ENCODE assay signal across 9 mouse cellular contexts in the genomic region with DNA sequence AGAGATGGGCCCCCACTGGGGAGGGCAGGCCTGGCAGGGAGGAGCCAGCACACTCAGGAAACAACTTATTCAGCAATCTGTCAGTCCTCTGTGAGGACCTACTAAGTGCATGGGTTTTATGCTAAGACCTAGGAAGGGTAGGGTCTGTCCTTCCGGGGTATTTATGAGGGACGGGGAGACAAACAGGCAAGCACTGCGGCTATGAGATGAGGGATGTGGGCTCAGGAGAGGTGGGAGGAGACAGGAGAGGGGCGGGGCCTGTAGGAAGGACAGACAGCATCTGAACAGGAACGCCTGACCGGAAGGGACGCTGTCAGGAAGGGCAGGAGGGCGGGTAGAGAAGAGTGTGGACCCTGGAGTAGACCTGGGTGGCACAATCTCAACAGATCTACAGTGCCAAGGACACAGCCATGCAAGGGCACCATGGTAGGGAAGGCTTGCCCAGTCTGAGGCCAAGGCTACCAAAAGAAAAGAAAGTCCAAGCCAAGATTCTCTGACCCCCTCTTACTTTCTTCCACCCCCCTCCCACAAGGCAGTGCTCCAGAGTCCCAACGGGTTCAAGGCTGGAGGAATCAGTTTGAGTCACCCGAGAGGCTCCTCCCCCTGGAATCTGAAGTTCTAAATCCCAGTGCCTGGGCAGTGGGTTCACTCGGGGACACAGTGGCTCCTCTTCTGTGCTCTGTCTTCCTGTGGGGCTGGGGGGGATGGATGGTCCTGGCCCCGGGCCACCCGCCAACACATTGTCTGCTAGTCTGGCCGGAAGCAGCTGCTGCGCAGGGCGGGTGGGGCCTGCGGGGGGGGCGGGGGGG. TPM values are rescaled to one million over a fixed set of nuclear protein-coding genes. Genes with fewer than 3 reads are reported as not detected.
DNase-seq lines count a peak whose midpoint lies in the region; ATAC-seq and TF ChIP-seq lines count a peak whose summit lies in the region.
"Had no signal": no experiment of that assay in that cellular context is flagged by ENCODE, and none has a peak within 500 bp of the region (broad histone marks: within the 10 kb centered on the region; RNA-seq: fewer than 3 reads in every experiment).

No protein-coding gene starts in this region.

- TF ChIP-seq CTCF in thymus, adult 2 months (IDR thresholded peaks at IDR 0.05; ENCODE audit: borderline replicate concordance, control insufficient read depth, extremely low read depth, insufficient read depth, low read length, poor library complexity) = no peak

- DNase-seq in cerebellum, adult 9-11 months = peak; percentile 49
- no peak for DNase-seq in cerebellum, adult 8-10 months
- peak; percentile 41 for DNase-seq in thymus, adult 2 months
- no peak for DNase-seq in thymus, postnatal 0 days (ENCODE audit: low spot score)
- peak; percentile 84 to 93 for DNase-seq in gastrocnemius, postnatal 4 days (ENCODE audit: low spot score in 2 of 2)
- DNase-seq in lung, adult 18-20 months = peak; percentile 81 to 89

- peak; percentile 85 for ATAC-seq in intestine, embryonic 15.5 days
- ATAC-seq in stomach, embryonic 15.5 days (ENCODE audit: insufficient read depth, low FRiP score, low read depth) = peak; percentile 79

- no peaks in the 10 kb centered on the region for H3K27me3 ChIP-seq in thymus, adult 2 months (ENCODE audit: control insufficient read depth, insufficient read depth, low read length)
- no peaks in the 10 kb centered on the region for H3K27me3 ChIP-seq in intestine, embryonic 15.5 days (replicated peaks)
- no peaks in the 10 kb centered on the region for H3K27me3 ChIP-seq in stomach, embryonic 15.5 days (replicated peaks)
- H3K27me3 ChIP-seq: embryonic facial prominence, embryonic 12.5 days had no signal

- WGBS in thymus, adult 2 months = 15% methylated on average over 18 of the region's 18 CpGs
- 13% methylated on average over 18 of the region's 18 CpGs for WGBS in intestine, embryonic 15.5 days
- WGBS in stomach, embryonic 15.5 days = 16% methylated on average over 18 of the region's 18 CpGs

- no peak for TF ChIP-seq POLR2A in thymus, adult 2 months (IDR thresholded peaks at IDR 0.05; ENCODE audit: control insufficient read depth, extremely low read depth, insufficient read depth, low read length, poor library complexity)

- H3K9ac ChIP-seq in intestine, embryonic 15.5 days = no peak overlapping the region
- no peak overlapping the region for H3K9ac ChIP-seq in stomach, embryonic 15.5 days
- H3K9ac ChIP-seq: embryonic facial prominence, embryonic 12.5 days had no signal

- no peak overlapping the region for H3K27ac ChIP-seq in thymus, adult 2 months (ENCODE audit: control insufficient read depth, insufficient read depth, low read length)
- peak overlapping the region; percentile 24 for H3K27ac ChIP-seq in intestine, embryonic 15.5 days
- peak overlapping the region; percentile 42 for H3K27ac ChIP-seq in stomach, embryonic 15.5 days

- H3K4me2 ChIP-seq in intestine, embryonic 15.5 days (replicated peaks) = peak overlapping the region; percentile 36
- peak overlapping the region; percentile 14; the same call in 1 of the 2 replicates for H3K4me2 ChIP-seq in stomach, embryonic 15.5 days
- H3K4me2 ChIP-seq: embryonic facial prominence, embryonic 12.5 days had no signal

- no peaks in the 10 kb centered on the region for H3K36me3 ChIP-seq in thymus, adult 2 months (ENCODE audit: control insufficient read depth, insufficient read depth, low read length)
- H3K36me3 ChIP-seq in intestine, embryonic 15.5 days = no peaks in the 10 kb centered on the region
- H3K36me3 ChIP-seq in stomach, embryonic 15.5 days = no peaks in the 10 kb centered on the region
- H3K36me3 ChIP-seq: embryonic facial prominence, embryonic 12.5 days had no signal

- H3K4me1 ChIP-seq in thymus, adult 2 months (replicated peaks; ENCODE audit: control insufficient read depth, insufficient read depth, low read length) = peaks cover 21% of the 10 kb centered on the region
- peaks cover 17% of the 10 kb centered on the region for H3K4me1 ChIP-seq in intestine, embryonic 15.5 days (replicated peaks)
- peaks cover 19% of the 10 kb centered on the region for H3K4me1 ChIP-seq in stomach, embryonic 15.5 days

- no peaks in the 10 kb centered on the region for H3K9me3 ChIP-seq in intestine, embryonic 15.5 days
- no peaks in the 10 kb centered on the region for H3K9me3 ChIP-seq in stomach, embryonic 15.5 days
- H3K9me3 ChIP-seq: embryonic facial prominence, embryonic 12.5 days had no signal

- no peak overlapping the region; the same call in 1 of the 2 replicates for H3K4me3 ChIP-seq in thymus, adult 2 months (ENCODE audit: control insufficient read depth, insufficient read depth, low read length)
- H3K4me3 ChIP-seq in intestine, embryonic 15.5 days (replicated peaks) = no peak overlapping the region
- no peak overlapping the region for H3K4me3 ChIP-seq in stomach, embryonic 15.5 days (replicated peaks)
- H3K4me3 ChIP-seq: embryonic facial prominence, embryonic 12.5 days had no signal

RNA-seq across cellular contexts. Expression of gene Wnt7b, which starts 17.8 kb away (rescaled TPM):
- 3.4 and 3.8 TPM in 2 replicates for polyA plus RNA-seq in thymus, adult 2 months (2012; rRNA removed)
- polyA plus RNA-seq in thymus, postnatal 0 days (2015; fragmentation: Nextera tagmentation; extraction: Ambion mirVana) = 0.73 and 1.3 TPM in 2 replicates
- under 1 TPM in 1 of 2 experiments, not detected in 1; 0.10 TPM for total RNA-seq in gastrocnemius, postnatal 4 days (2021)
- polyA plus RNA-seq in intestine, embryonic 15.5 days (2015; fragmentation: Nextera tagmentation; extraction: Ambion mirVana) = 1.5 and 1.7 TPM in 2 replicates
- 3.7 and 3.8 TPM in 2 replicates for polyA plus RNA-seq in stomach, embryonic 15.5 days (2015; fragmentation: Nextera tagmentation; extraction: Ambion mirVana)

Comparison
In these comparisons a context has a peak if more than half of its experiments do, and no peak if none do; other contexts are left out.
1. DNase-seq: peak in cerebellum, adult 9-11 months (single experiment), thymus, adult 2 months (single experiment), gastrocnemius, postnatal 4 days (2 of 2) and lung, adult 18-20 months (2 of 2); none in cerebellum, adult 8-10 months (single experiment) and thymus, postnatal 0 days (single experiment).